ENCODE assay signal across 14 mouse cellular contexts in genomic region chr14:31393936-31394630, GRCm38 (mm10). TPM values are rescaled to one million over a fixed set of nuclear protein-coding genes. Genes with fewer than 3 reads are reported as not detected.
DNase-seq lines count a peak whose midpoint lies in the region; ATAC-seq and TF ChIP-seq lines count a peak whose summit lies in the region.
"Had no signal": no experiment of that assay in that cellular context is flagged by ENCODE, and none has a peak within 500 bp of the region (broad histone marks: within the 10 kb centered on the region; RNA-seq: fewer than 3 reads in every experiment).

No protein-coding gene starts in this region.

- H3K4me1 ChIP-seq in kidney, adult 2 months (ENCODE audit: control insufficient read depth, insufficient read depth, low read length) = peaks cover 18% of the 10 kb centered on the region
- H3K4me1 ChIP-seq in stomach, embryonic 16.5 days (ENCODE audit: control insufficient read depth, insufficient read depth, low read length) = peaks cover 12% of the 10 kb centered on the region
- H3K4me1 ChIP-seq: liver, embryonic 13.5 days had no signal

- H3K9me3 ChIP-seq in stomach, embryonic 16.5 days (replicated peaks; ENCODE audit: control insufficient read depth, low read length) = no peaks in the 10 kb centered on the region; the same call in 1 of the 2 replicates

- 0 out of 2 replicates have a peak overlapping the region, but pooled peaks have one; percentile 35 for H3K9ac ChIP-seq in stomach, embryonic 16.5 days (ENCODE audit: low read length)
- H3K9ac ChIP-seq: liver, embryonic 13.5 days had no signal

- TF ChIP-seq CTCF in kidney, adult 2 months (conservative IDR thresholded peaks at IDR 0.05; ENCODE audit: insufficient read depth, insufficient read length, low read depth, low read length) = no peak

- no peak overlapping the region for H3K4me3 ChIP-seq in kidney, adult 2 months (ENCODE audit: insufficient read depth, low read depth, low read length)
- H3K4me3 ChIP-seq in stomach, embryonic 16.5 days (replicated peaks; ENCODE audit: low read length) = no peak overlapping the region
- H3K4me3 ChIP-seq: erythroblast, embryonic 14.5 days; liver, embryonic 13.5 days had no signal

- H3K27ac ChIP-seq in kidney, adult 2 months (ENCODE audit: insufficient read depth, low read depth, low read length) = 0 out of 2 replicates have a peak overlapping the region, but pooled peaks have one; percentile 4
- H3K27ac ChIP-seq in stomach, embryonic 16.5 days (ENCODE audit: low read length) = no peak overlapping the region
- H3K27ac ChIP-seq: hindbrain, postnatal 0 days had no signal

- no peak overlapping the region for H3K4me2 ChIP-seq in stomach, embryonic 16.5 days (ENCODE audit: low read depth, low read length)
- H3K4me2 ChIP-seq: liver, embryonic 13.5 days had no signal

- H3K27me3 ChIP-seq in kidney, adult 2 months (replicated peaks; ENCODE audit: control insufficient read depth, insufficient read depth, low read length) = no peaks in the 10 kb centered on the region
- H3K27me3 ChIP-seq in stomach, embryonic 16.5 days (ENCODE audit: control insufficient read depth, insufficient read depth, low read length) = no peaks in the 10 kb centered on the region
- H3K27me3 ChIP-seq: liver, embryonic 13.5 days had no signal

- no peak for TF ChIP-seq POLR2A in kidney, adult 2 months (IDR thresholded peaks at IDR 0.05; ENCODE audit: low read depth, low read length)

- no peaks in the 10 kb centered on the region for H3K36me3 ChIP-seq in kidney, adult 2 months (ENCODE audit: control insufficient read depth, insufficient read depth, low read length)
- H3K36me3 ChIP-seq in stomach, embryonic 16.5 days (ENCODE audit: control insufficient read depth, insufficient read depth, low read length) = no peaks in the 10 kb centered on the region

- no peak for DNase-seq in kidney, adult 2 months
- DNase-seq in kidney, adult 11 months = no peak
- DNase-seq in lung, postnatal 10 days = peak; percentile 59
- DNase-seq in lung, adult 18-20 months = no peak
- peak; percentile 65 to 75 for DNase-seq in cerebellum, postnatal 10 days
- DNase-seq in urinary bladder, postnatal 25 days (ENCODE audit: low spot score) = no peak
- DNase-seq in frontal cortex, postnatal 36 days (ENCODE audit: low spot score in 2 of 2) = no peak
- DNase-seq: layer of hippocampus, postnatal 36 days; liver, embryonic 13.5 days; thymus, postnatal 14 days had no signal

- ATAC-seq in stomach, embryonic 16.5 days (ENCODE audit: insufficient read depth, low FRiP score) = 0 out of 2 replicates have a peak, but pooled peaks have one; percentile 30
- ATAC-seq: hindbrain, postnatal 0 days; midbrain, embryonic 16.5 days had no signal

- WGBS in kidney, adult 2 months = 68% methylated on average over 7 of the region's 7 CpGs
- WGBS in stomach, embryonic 16.5 days = 65% methylated on average over 7 of the region's 7 CpGs

RNA-seq across cellular contexts. Expression of gene Sh3bp5, which starts 41.8 kb away (rescaled TPM):
- polyA plus RNA-seq in kidney, adult 2 months (2012; rRNA removed) = 33.4 and 43.4 TPM in 2 replicates
- 19.5 and 20.0 TPM in 2 replicates for polyA plus RNA-seq in stomach, embryonic 16.5 days (2015; fragmentation: Nextera tagmentation; extraction: Ambion mirVana)

RNA-seq across cellular contexts. Expression of gene Capn7, which starts 57.6 kb away (rescaled TPM):
- polyA plus RNA-seq in kidney, adult 2 months (2012; rRNA removed) = 13.6 and 16.2 TPM in 2 replicates
- polyA plus RNA-seq in stomach, embryonic 16.5 days (2015; fragmentation: Nextera tagmentation; extraction: Ambion mirVana) = 35.7 and 37.7 TPM in 2 replicates

Comparison
In these comparisons a context has a peak if more than half of its experiments do, and no peak if none do; other contexts are left out.
1. DNase-seq: peak in lung, postnatal 10 days (single experiment) and cerebellum, postnatal 10 days (2 of 2); none in kidney, adult 2 months (single experiment), kidney, adult 11 months (single experiment), lung, adult 18-20 months (0 of 2), urinary bladder, postnatal 25 days (single experiment) and frontal cortex, postnatal 36 days (0 of 2).